Mouse (Mus musculus): ENCODE data around the gene Gm14214.

GRCm38 (mm10) chr2:154809107-154809762 lies 39.4 kb upstream of the Gm14214 start:
- TF ChIP-seq CTCF (IDR thresholded peaks at IDR 0.05; ENCODE audit: insufficient read depth, low read length), result no peak
- TF ChIP-seq POLR2A (IDR thresholded peaks at IDR 0.05; ENCODE audit: borderline replicate concordance, extremely low read depth, low read depth, low read length), result no peak
